16 mouse cellular contexts compared by ENCODE assay signal in the genomic region with DNA sequence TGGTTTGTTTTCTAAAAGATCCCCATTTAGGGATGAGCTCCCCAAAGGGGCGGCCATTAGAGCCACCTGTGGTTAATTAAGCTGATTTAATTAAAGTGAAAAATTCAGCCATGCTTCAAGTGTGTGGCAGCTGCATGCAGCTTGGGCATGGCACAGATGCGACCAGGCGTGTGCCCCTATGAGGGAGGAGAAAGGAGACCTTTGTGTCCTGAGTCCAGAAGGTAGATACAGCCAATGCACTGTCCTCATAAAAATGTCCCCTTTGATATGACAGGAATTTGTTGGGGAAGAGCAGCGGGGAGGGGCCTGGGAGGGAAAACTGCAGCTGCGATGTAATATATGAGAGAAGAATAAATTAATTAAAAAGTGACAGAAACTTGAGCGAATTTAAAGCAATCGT.
"Had no signal": no experiment of that assay in that cellular context is flagged by ENCODE, and none has a peak within 500 bp of the region (broad histone marks: within the 10 kb centered on the region; RNA-seq: fewer than 3 reads in every experiment).

No protein-coding gene starts in this region.

- H3K9me3 ChIP-seq: limb, embryonic 12.5 days; liver, embryonic 13.5 days; lung, embryonic 15.5 days; midbrain, embryonic 12.5 days; neural tube, embryonic 15.5 days; stomach, embryonic 15.5 days had no signal

- H3K27ac ChIP-seq: limb, embryonic 12.5 days; liver, embryonic 13.5 days; lung, embryonic 15.5 days; midbrain, embryonic 12.5 days; neural tube, embryonic 15.5 days; stomach, embryonic 15.5 days had no signal

- H3K9ac ChIP-seq: limb, embryonic 12.5 days; liver, embryonic 13.5 days; liver, postnatal 0 days; midbrain, embryonic 12.5 days; neural tube, embryonic 15.5 days; stomach, embryonic 15.5 days had no signal

- H3K4me2 ChIP-seq: limb, embryonic 12.5 days; liver, embryonic 13.5 days; lung, embryonic 15.5 days; midbrain, embryonic 12.5 days; neural tube, embryonic 15.5 days; stomach, embryonic 15.5 days had no signal

- ATAC-seq: liver, postnatal 0 days had no signal

- H3K4me3 ChIP-seq: layer of hippocampus, adult 2 months; limb, embryonic 12.5 days; liver, embryonic 13.5 days; lung, embryonic 15.5 days; midbrain, embryonic 12.5 days; myocyte; neural tube, embryonic 15.5 days; stomach, embryonic 15.5 days had no signal

- H3K27me3 ChIP-seq: liver, embryonic 13.5 days; lung, embryonic 15.5 days; stomach, embryonic 15.5 days had no signal

- H3K4me1 ChIP-seq: liver, embryonic 13.5 days had no signal

- DNase-seq: kidney, postnatal 10 days; kidney, postnatal 4 days; liver; liver, embryonic 13.5 days; liver, postnatal 0 days; lung, postnatal 14 days; right cerebral cortex, postnatal 14 days; thymus, adult 2 months; thymus, postnatal 25 days had no signal

- H3K36me3 ChIP-seq: liver, embryonic 13.5 days had no signal
